Mouse (Mus musculus) kidney, adult 2 months (tissue): ENCODE measurements at regions not wholly inside any gene's neighbourhood (a gene's known extent, or its start where the extent isn't known, plus 50 kb on each side); places are given as distances from the start of the nearest gene placed in this dataset.

ENCODE experiments used
- CTCF ChIP-seq: fragments of 200-500 bp; conservative IDR thresholded peaks from 2 replicates; pipeline ENCODE4 v1.5.1; 2011; ENCODE audit warnings: low read depth, mild to moderate bottlenecking, control low read depth, low read length, moderate library complexity, mixed read lengths; ENCODE audit not compliant: insufficient read depth, insufficient read length
- POLR2A ChIP-seq: fragments of 200-500 bp; IDR thresholded peaks from one replicate; pipeline ENCODE4 v1.6.1; 2011; ENCODE audit warnings: low read depth, low read length, control low read depth

DNA sequence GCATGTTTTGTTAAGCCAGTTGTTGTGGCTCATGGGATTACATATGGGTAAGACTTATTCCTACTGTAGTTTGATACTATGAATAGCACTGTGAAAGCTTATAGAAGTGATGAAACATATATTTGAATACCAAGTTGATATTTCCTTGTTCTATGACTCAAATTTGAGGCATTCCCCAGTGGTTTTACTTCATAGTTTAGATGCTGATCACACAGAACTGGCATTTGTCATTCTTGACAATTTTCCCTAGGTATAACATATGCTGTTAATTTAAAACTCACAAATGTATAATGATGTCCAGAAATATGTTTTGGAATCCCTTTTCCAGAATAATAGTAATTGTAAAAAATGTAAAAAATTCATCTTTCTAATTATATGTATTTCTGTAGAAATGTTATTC is 583.5 kb downstream of the Nup35 start:
- TF ChIP-seq POLR2A: no peak
- no peak for TF ChIP-seq CTCF
